Mouse (Mus musculus): ENCODE results near the gene Map4k1.

GRCm38 (mm10) chr7:29048615-29049014 is 66.8 kb downstream of the Map4k1 start:
- no peak for TF ChIP-seq CTCF (IDR thresholded peaks at IDR 0.05; ENCODE audit: insufficient read depth, low read depth, low read length)
- no peak for TF ChIP-seq POLR2A (IDR thresholded peaks at IDR 0.05; ENCODE audit: insufficient read depth, low read depth, low read length)

Data from olfactory bulb, adult 2 months (tissue).